Mouse (Mus musculus): Measurements from ENCODE around the gene Tnfaip6.
"Not testable (repeated sequence)": the region's sequence is repeated elsewhere in the genome, so short reads cannot be mapped to it uniquely, and the experiment has no call there.

The Tnfaip6 gene

DNA sequence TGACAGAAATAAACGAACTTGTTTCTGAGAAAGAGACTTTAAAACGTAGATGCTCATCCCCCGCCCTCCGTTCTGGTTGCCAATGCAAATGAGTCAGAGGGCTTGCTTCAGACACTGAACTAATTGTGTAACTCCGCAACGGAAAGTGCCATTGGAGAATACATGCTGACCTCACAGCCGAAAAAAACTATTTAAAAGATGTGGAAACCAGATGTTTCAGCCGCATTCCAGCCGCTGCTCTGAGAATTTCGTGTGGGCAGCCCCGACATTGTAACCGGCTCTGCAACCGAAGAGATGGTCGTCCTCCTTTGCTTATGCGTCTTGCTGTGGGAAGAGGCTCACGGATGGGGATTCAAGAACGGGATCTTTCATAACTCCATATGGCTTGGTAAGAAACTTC lies at the start of gene Tnfaip6:
TSS of gene Tnfaip6 (plus strand) at position 128 of the 400 bp plus-strand sequence.
- peak; percentile 89 for DNase-seq (ENCODE audit: low spot score)

DNA sequence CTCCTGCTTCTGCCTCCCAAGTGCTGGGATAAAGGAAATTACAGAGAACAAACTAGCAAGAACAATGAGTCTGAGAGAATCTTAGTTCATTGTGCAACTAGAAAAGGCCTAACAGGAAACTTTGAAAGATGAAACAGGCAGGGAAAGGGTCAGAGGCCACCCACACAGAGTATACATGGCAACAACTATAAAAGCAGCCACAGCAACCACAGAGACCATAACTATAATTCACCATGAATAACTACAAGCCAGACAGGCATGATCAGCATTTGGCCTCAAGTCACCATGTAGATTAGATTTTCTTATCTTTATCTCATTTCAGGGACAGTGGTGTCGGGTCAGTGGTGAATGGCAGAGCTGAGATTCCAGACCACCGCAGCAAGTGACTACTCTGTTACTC lies 48.2 kb upstream of the Tnfaip6 start:
- no peak for DNase-seq (ENCODE audit: low spot score)

DNA sequence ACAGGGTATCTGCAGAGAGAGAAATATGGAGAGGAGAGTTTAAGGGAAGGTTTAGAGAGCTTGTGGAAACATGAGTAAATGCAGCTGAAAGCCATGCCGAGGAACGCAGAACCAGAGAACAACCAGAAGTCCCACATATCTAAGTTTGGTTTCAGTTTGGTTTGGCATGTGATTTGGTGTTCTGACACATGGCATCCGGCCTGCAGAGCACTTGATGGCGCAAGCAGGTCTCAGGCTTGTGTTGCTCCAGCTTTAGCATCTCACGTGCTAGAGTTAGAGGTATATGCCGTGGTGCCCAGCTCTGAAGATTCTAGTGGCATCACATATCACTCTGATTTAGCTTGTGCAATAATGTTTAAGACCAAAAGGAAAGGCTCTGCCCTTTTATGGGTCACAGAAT lies 46.4 kb upstream of the Tnfaip6 start:
- DNase-seq (ENCODE audit: low spot score), result no peak

GRCm38 (mm10) chr2:51999996-52000395 lies 37.8 kb upstream of the Tnfaip6 start:
- no peak for DNase-seq (ENCODE audit: low spot score)

GRCm38 (mm10) chr2:52001521-52001920 lies 36.3 kb upstream of the Tnfaip6 start:
- no peak for DNase-seq (ENCODE audit: low spot score)

- DNase-seq (ENCODE audit: low spot score), result not testable (repeated sequence)
Measured at GRCm38 (mm10) chr2:52002299-52002698, 35.5 kb upstream of the Tnfaip6 start.

- DNase-seq (ENCODE audit: low spot score), result peak; percentile 94
Measured at GRCm38 (mm10) chr2:52006380-52006779, 31.4 kb upstream of the Tnfaip6 start.

- DNase-seq (ENCODE audit: low spot score), result not testable (repeated sequence)
Measured at GRCm38 (mm10) chr2:52011820-52012219, 26.0 kb upstream of the Tnfaip6 start.

- peak; percentile 32 for DNase-seq (ENCODE audit: low spot score)
Measured at GRCm38 (mm10) chr2:52013306-52013820, 24.4 kb upstream of the Tnfaip6 start.

GRCm38 (mm10) chr2:52016361-52016760 lies 21.4 kb upstream of the Tnfaip6 start:
- no peak for DNase-seq (ENCODE audit: low spot score)

GRCm38 (mm10) chr2:52027061-52027460 lies 10.7 kb upstream of the Tnfaip6 start:
- DNase-seq (ENCODE audit: low spot score), result no peak

DNA sequence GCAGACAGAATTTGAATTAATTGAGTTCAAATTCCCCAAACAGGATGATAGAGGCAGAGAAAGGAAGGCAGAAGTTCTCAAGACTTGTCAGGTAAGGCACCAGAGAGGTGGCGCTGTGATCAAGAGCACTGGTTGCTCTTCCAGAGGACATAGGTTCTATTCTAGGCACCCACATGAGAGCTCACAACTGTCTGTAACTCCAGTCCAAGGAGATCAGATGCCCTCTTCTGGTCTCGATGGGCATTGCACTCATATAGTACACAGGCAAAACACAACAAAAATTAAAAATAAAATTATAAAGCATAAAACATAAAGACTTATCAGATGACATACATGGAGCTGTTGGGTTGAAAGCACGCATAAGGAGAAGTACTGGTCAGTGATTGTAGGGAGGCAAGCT lies 8.4 kb upstream of the Tnfaip6 start:
- no peak for DNase-seq (ENCODE audit: low spot score)

- no peak for DNase-seq (ENCODE audit: low spot score)
Measured at GRCm38 (mm10) chr2:52031491-52031890, 6.3 kb upstream of the Tnfaip6 start.

DNA sequence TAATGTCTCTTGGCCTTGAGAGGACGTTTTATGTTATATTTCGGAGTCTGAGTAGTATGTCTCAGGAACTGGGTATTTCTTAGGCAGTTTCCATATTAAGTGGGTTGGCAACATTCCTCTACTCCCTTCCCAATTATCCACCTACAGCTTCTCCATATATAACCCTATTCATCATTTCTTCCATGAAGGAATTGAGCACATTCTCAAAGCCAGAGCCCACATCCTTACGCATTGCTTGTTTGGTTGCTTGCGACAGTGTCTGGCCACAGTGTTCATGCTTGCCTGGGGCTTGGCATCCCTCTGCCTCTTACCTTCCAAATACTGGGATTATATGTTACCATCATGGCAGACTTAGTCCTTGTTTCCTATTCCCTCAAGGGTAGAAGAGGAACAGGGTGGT lies 3.2 kb upstream of the Tnfaip6 start:
- DNase-seq (ENCODE audit: low spot score), result no peak

DNA sequence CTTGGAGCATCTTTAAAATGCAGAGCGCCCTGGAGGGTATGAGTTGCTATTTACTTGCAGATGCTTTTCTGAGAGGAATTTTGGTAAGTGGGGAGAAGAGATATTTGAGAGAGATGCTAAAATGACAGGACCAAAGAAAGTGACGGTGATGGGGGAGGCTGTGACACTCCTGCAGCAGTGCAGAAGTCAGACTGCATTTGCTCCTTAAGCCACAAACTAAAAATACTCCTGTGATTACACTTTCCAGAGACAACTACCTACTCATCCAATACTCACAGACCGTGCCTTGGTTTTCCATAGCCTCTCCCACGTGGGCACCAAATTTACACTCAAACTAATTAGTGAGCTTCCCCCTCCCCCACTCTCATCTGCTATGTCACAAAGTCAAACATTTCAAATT lies 2.7 kb upstream of the Tnfaip6 start:
- no peak for DNase-seq (ENCODE audit: low spot score)

GRCm38 (mm10) chr2:52036929-52037595 lies 747 bp upstream of the Tnfaip6 start:
- no peak for DNase-seq (ENCODE audit: low spot score)

- DNase-seq (ENCODE audit: low spot score), result no peak
Measured at GRCm38 (mm10) chr2:52038558-52038957, 749 bp downstream of the Tnfaip6 start.

DNA sequence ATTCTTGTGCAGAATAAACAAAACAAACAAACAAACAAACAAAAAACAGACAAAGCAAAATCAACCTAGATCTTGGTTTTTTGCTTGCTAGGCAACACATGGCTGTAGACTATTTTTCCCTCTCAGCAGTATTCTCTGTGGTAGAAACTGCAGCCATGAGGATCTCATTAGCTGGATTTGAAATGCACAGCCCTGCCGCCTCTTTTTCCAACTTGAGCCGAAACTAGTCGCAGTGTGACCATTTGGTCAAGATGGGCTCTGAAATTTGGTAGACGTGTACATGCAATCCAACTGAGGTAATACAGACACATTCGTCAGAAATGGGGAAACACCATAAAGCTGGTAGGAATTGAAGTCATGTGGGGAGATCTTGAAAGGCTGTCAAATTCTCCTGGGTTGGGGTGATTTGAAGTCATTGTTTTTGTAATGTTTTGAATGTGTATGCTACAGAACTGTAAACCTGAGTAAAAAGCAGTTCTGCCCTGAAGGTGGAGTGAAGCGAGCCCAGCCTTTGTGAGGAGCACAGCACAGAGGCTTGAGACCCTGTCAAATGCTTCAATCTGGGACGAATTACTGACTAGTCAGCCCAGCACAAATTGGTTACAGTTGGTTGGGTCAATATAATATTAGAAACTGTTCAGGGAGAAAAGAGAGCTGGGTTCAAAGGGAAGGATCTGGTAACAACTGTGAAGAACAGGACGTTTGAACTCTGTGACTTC lies 1.4 kb downstream of the Tnfaip6 start:
- no peak for DNase-seq (ENCODE audit: low spot score)

DNA sequence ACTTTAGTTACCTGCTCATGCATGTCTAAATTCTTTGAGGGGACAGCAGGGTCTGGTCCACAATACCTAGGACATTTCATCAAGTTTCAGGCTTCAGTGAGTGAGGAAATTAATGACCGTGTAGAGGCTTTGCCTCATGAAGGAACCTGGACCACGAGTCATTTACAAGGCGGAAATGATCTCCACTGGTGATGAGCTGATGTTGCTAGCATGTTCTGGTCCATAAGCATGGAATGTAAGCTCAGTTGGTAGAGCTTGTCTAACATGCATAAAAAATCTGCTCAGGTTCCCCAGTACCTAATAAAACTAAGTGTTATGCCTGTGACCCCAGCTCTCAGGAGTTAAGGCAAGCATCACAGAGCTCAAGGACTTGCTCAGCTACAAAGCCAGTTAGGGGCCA lies 4.3 kb downstream of the Tnfaip6 start:
- no peak for DNase-seq (ENCODE audit: low spot score)

GRCm38 (mm10) chr2:52042714-52043113 lies 4.9 kb downstream of the Tnfaip6 start:
- peak; percentile 24 for DNase-seq (ENCODE audit: low spot score)

- peak; percentile 32 for DNase-seq (ENCODE audit: low spot score)
Measured at GRCm38 (mm10) chr2:52043485-52043884, 5.7 kb downstream of the Tnfaip6 start.

DNA sequence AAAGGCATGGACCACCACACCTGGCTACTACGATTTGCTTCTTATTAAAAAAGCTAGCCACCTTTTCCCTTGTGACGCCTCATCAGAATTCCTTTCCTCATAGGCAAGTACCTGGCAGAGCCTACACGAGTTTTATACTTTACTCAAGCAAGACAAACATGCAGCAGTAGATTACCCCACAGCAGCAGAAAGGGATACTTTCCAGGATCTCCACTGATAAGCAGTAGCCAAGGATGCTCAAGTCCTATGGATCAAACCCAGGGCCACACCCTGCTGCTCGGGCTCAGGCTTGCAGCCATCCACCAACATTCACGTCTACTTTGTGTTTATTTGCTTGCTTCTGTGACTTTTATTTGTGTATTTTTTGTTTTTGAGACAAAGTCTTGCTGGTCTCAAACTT lies 8.2 kb downstream of the Tnfaip6 start:
- no peak for DNase-seq (ENCODE audit: low spot score)

DNA sequence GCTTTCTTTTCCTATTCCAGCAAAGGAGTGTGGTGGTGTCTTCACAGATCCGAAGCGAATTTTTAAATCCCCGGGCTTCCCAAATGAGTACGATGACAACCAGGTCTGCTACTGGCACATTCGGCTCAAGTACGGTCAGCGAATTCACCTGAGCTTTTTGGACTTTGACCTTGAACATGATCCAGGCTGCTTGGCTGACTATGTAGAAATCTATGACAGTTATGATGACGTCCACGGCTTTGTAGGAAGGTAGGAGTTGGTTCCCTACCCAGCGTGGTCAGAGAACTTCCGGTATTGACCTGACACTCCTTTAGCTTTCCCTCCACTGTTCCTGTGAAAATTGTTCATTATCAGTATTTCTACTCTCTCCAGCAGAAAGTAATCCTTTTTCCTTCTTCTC lies 13.0 kb downstream of the Tnfaip6 start:
- DNase-seq (ENCODE audit: low spot score), result no peak
